Mouse (Mus musculus) gastrocnemius, adult 2 months (tissue): ENCODE measurements at regions not wholly inside any gene's neighbourhood (a gene's known extent, or its start where the extent isn't known, plus 50 kb on each side); places are given as distances from the start of the nearest gene placed in this dataset.
A peak's percentile ranks its signal among the peaks of the same experiment; 100 is the strongest.

Experiments
- DNase-seq: peaks from one replicate; pipeline ENCODE4 v3.0.0; 2022
- H3K27ac ChIP-seq: fragments of 200-600 bp; 2 replicates; pipeline ENCODE4 v1.8.1; 2022; ENCODE audit warnings: mild to moderate bottlenecking
- H3K4me3 ChIP-seq: fragments of 200-600 bp; 2 replicates; pipeline ENCODE4 v1.8.1; 2022; ENCODE audit warnings: mild to moderate bottlenecking, moderate library complexity
- CTCF ChIP-seq: fragments of 200-600 bp; IDR thresholded peaks from 2 replicates; pipeline ENCODE4 v1.8.1; 2022; ENCODE audit warnings: antibody characterized with exemption, mild to moderate bottlenecking, moderate library complexity
- intact Hi-C: fragments of 180-260 bp; cut with DNase I; formaldehyde crosslinking; loops from one replicate; pipeline ENCODE4 v1.15.1; 2025

GRCm38 (mm10) chr1:151097506-151097905 is 84.8 kb upstream of the Gm47985 start:
- intact Hi-C loops, result no loop called here
- Histone ChIP-seq H3K27ac (no peak overlapping the region), H3K4me3 (no peak overlapping the region)
- DNase-seq, result no peak
- TF ChIP-seq CTCF, result no peak

GRCm38 (mm10) chr1:151098763-151099162 is 83.6 kb upstream of the Gm47985 start:
- DNase-seq, result no peak
- intact Hi-C loops, result no loop called here
- TF ChIP-seq CTCF, result no peak
- no peak overlapping the region for H3K27ac ChIP-seq
- H3K4me3 ChIP-seq, result no peak overlapping the region

GRCm38 (mm10) chr1:151100565-151101483 is 81.5 kb upstream of the Gm47985 start:
- no peak for DNase-seq
- Histone ChIP-seq H3K4me3 (no peak overlapping the region), H3K27ac (no peak overlapping the region)
- no peak for TF ChIP-seq CTCF
- intact Hi-C loops, result no loop called here

GRCm38 (mm10) chr1:151101516-151101915 is 80.8 kb upstream of the Gm47985 start:
- Histone ChIP-seq H3K27ac (no peak overlapping the region), H3K4me3 (no peak overlapping the region)
- no peak for TF ChIP-seq CTCF
- DNase-seq, result no peak
- intact Hi-C loops, result no loop called here

GRCm38 (mm10) chr1:151102061-151102460 is 80.3 kb upstream of the Gm47985 start:
- DNase-seq, result no peak
- H3K4me3 ChIP-seq, result no peak overlapping the region
- intact Hi-C loops, result no loop called here
- no peak overlapping the region for H3K27ac ChIP-seq
- TF ChIP-seq CTCF, result no peak

- H3K27ac ChIP-seq, result peak overlapping the region; percentile 64
- intact Hi-C loops, result no loop called here
- H3K4me3 ChIP-seq, result no peak overlapping the region
- DNase-seq, result peak; percentile 26
- TF ChIP-seq CTCF, result peak; percentile 32; the same call in 1 of the 2 replicates
Measured at GRCm38 (mm10) chr1:151102646-151103391, 79.5 kb upstream of the Gm47985 start.

GRCm38 (mm10) chr1:151103522-151104037 is 78.8 kb upstream of the Gm47985 start:
- TF ChIP-seq CTCF, result no peak
- H3K4me3 ChIP-seq, result no peak overlapping the region
- DNase-seq, result no peak
- intact Hi-C loops, result no loop called here
- peak overlapping the region; percentile 64 for H3K27ac ChIP-seq

GRCm38 (mm10) chr1:151104346-151104745 is 78.0 kb upstream of the Gm47985 start:
- intact Hi-C loops, result no loop called here
- Histone ChIP-seq H3K27ac (0 out of 2 replicates have a peak overlapping the region, but pooled peaks have one; percentile 6), H3K4me3 (no peak overlapping the region)
- TF ChIP-seq CTCF, result no peak
- no peak for DNase-seq

- H3K27ac ChIP-seq, result no peak overlapping the region
- no peak for TF ChIP-seq CTCF
- no peak overlapping the region for H3K4me3 ChIP-seq
- no peak for DNase-seq
- intact Hi-C loops, result no loop called here
Measured at GRCm38 (mm10) chr1:151104806-151105205, 77.5 kb upstream of the Gm47985 start.

GRCm38 (mm10) chr1:151105251-151105650 is 77.1 kb upstream of the Gm47985 start:
- Histone ChIP-seq H3K4me3 (no peak overlapping the region), H3K27ac (no peak overlapping the region)
- no peak for DNase-seq
- TF ChIP-seq CTCF, result no peak
- intact Hi-C loops, result no loop called here

GRCm38 (mm10) chr1:151107401-151107800 is 74.9 kb upstream of the Gm47985 start:
- Histone ChIP-seq H3K27ac (no peak overlapping the region), H3K4me3 (no peak overlapping the region)
- no peak for DNase-seq
- intact Hi-C loops, result no loop called here
- TF ChIP-seq CTCF, result no peak

- no peak for TF ChIP-seq CTCF
- intact Hi-C loops, result no loop called here
- Histone ChIP-seq H3K4me3 (no peak overlapping the region), H3K27ac (no peak overlapping the region)
- DNase-seq, result no peak
Measured at GRCm38 (mm10) chr1:151109333-151109732, 73.0 kb upstream of the Gm47985 start.

GRCm38 (mm10) chr1:151110412-151110811 is 71.9 kb upstream of the Gm47985 start:
- TF ChIP-seq CTCF, result no peak
- Histone ChIP-seq H3K4me3 (no peak overlapping the region), H3K27ac (no peak overlapping the region)
- DNase-seq, result no peak
- intact Hi-C loops, result no loop called here
